Mouse (Mus musculus) cortical plate, adult 2 months (tissue): Measurements from ENCODE around the gene Gpc5.

Experiments
- CTCF ChIP-seq: fragments of 200-500 bp; IDR thresholded peaks from 2 replicates; pipeline ENCODE4 v1.5.1; 2011; ENCODE audit warnings: mild to moderate bottlenecking, control low read depth, low read length; ENCODE audit not compliant: insufficient read depth; ENCODE audit errors: extremely low read depth
- POLR2A ChIP-seq: fragments of 200-500 bp; IDR thresholded peaks from 2 replicates; pipeline ENCODE4 v1.6.1; 2011; ENCODE audit warnings: mild to moderate bottlenecking, low read length, control low read depth; ENCODE audit not compliant: insufficient read depth; ENCODE audit errors: extremely low read depth

GRCm38 (mm10) chr14:115236387-115236786 lies 144.4 kb downstream of the Gpc5 start:
- TF ChIP-seq CTCF (no peak), POLR2A (no peak)
